Mouse (Mus musculus) testis, adult 2 months (tissue): ENCODE data around the gene Ppp1r12b. TPM values are rescaled to one million over a fixed set of nuclear protein-coding genes. Genes with fewer than 3 reads are reported as not detected.

Experiments
- H3K27ac ChIP-seq: fragments of 200-500 bp; 2 replicates; pipeline ENCODE4 v1.5.1; 2012; ENCODE audit warnings: low read depth, low read length; ENCODE audit not compliant: control insufficient read depth, insufficient read depth
- H3K27me3 ChIP-seq: fragments of 200-500 bp; 2 replicates; pipeline ENCODE4 v1.6.1; 2012; ENCODE audit warnings: mild to moderate bottlenecking, low read length, moderate library complexity; ENCODE audit not compliant: control insufficient read depth, insufficient read depth
- H3K36me3 ChIP-seq: fragments of 200-500 bp; 2 replicates; pipeline ENCODE4 v1.6.1; 2012; ENCODE audit warnings: mild to moderate bottlenecking, low read length; ENCODE audit not compliant: control insufficient read depth, insufficient read depth
- H3K4me1 ChIP-seq: fragments of 200-500 bp; 2 replicates; pipeline ENCODE4 v1.6.1; 2012; ENCODE audit warnings: low read length; ENCODE audit not compliant: control insufficient read depth, insufficient read depth
- H3K4me3 ChIP-seq: fragments of 200-500 bp; 2 replicates; pipeline ENCODE4 v1.5.1; 2012; ENCODE audit warnings: low read depth, mild to moderate bottlenecking, low read length, moderate library complexity, mixed read lengths; ENCODE audit not compliant: control insufficient read depth
- CTCF ChIP-seq: fragments of 200-500 bp; IDR thresholded peaks from 2 replicates; pipeline ENCODE4 v1.5.1; 2012; ENCODE audit warnings: low read depth, mild to moderate bottlenecking, inconsistent platforms, low read length, moderate library complexity; ENCODE audit not compliant: control insufficient read depth, insufficient read depth, insufficient replicate concordance
- POLR2A ChIP-seq: fragments of 200-500 bp; IDR thresholded peaks from 2 replicates; pipeline ENCODE4 v1.6.1; 2012; ENCODE audit warnings: low read depth, mild to moderate bottlenecking, inconsistent platforms, low read length, moderate library complexity; ENCODE audit not compliant: control insufficient read depth
- polyA plus RNA-seq: library from polyadenylated mRNA; depleted of rRNA; stranded (reverse); fragments of >200 nt; gene quantifications from 2 replicates; pipeline ENCODE4 v1.2.3, GENCODE M21; 2012

Gene Ppp1r12b
- polyA plus RNA-seq, 1 experiment, result 7.1 TPM

GRCm38 (mm10) chr1:134940863-134941262 is 14.9 kb downstream of the Ppp1r12b start:
- TF ChIP-seq POLR2A (no peak), CTCF (no peak)
- H3K36me3 ChIP-seq, result no peaks in the 10 kb centered on the region
- no peaks in the 10 kb centered on the region for H3K4me1 ChIP-seq
- no peak overlapping the region for H3K27ac ChIP-seq
- H3K4me3 ChIP-seq, result no peak overlapping the region
- H3K27me3 ChIP-seq, result no peaks in the 10 kb centered on the region

- H3K4me3 ChIP-seq, result no peak overlapping the region
- H3K27ac ChIP-seq, result no peak overlapping the region
- H3K4me1 ChIP-seq, result no peaks in the 10 kb centered on the region
- TF ChIP-seq POLR2A, result no peak
- no peak for TF ChIP-seq CTCF
- no peaks in the 10 kb centered on the region for H3K36me3 ChIP-seq
- H3K27me3 ChIP-seq, result no peaks in the 10 kb centered on the region
These were observed 17.5 kb downstream of the Ppp1r12b start for GRCm38 (mm10) chr1:134938233-134938632.

GRCm38 (mm10) chr1:134936335-134936734 is 19.4 kb downstream of the Ppp1r12b start:
- H3K36me3 ChIP-seq, result no peaks in the 10 kb centered on the region
- H3K27me3 ChIP-seq, result no peaks in the 10 kb centered on the region
- H3K4me3 ChIP-seq, result no peak overlapping the region
- no peak overlapping the region for H3K27ac ChIP-seq
- TF ChIP-seq CTCF (no peak), POLR2A (no peak)
- H3K4me1 ChIP-seq, result no peaks in the 10 kb centered on the region

- no peak for TF ChIP-seq CTCF
- TF ChIP-seq POLR2A, result no peak
These were observed 23.3 kb downstream of the Ppp1r12b start for GRCm38 (mm10) chr1:134932431-134932830.

GRCm38 (mm10) chr1:134919010-134919409 is 36.7 kb downstream of the Ppp1r12b start:
- no peak for TF ChIP-seq CTCF
- TF ChIP-seq POLR2A, result no peak
- Histone ChIP-seq H3K4me3 (no peak overlapping the region), H3K27me3 (no peaks in the 10 kb centered on the region), H3K27ac (no peak overlapping the region), H3K4me1 (no peaks in the 10 kb centered on the region), H3K36me3 (no peaks in the 10 kb centered on the region)

More at GRCm38 (mm10) chr1:134932431-134932830, 23.3 kb downstream of the Ppp1r12b start:
- Histone ChIP-seq H3K4me1 (no peaks in the 10 kb centered on the region), H3K27me3 (no peaks in the 10 kb centered on the region), H3K36me3 (no peaks in the 10 kb centered on the region), H3K4me3 (no peak overlapping the region), H3K27ac (no peak overlapping the region)

GRCm38 (mm10) chr1:134915421-134915820 is 40.3 kb downstream of the Ppp1r12b start:
- TF ChIP-seq CTCF, result no peak
- TF ChIP-seq POLR2A, result no peak
- H3K4me3 ChIP-seq, result no peak overlapping the region
- H3K27ac ChIP-seq, result no peak overlapping the region
- no peaks in the 10 kb centered on the region for H3K36me3 ChIP-seq
- no peaks in the 10 kb centered on the region for H3K4me1 ChIP-seq
- no peaks in the 10 kb centered on the region for H3K27me3 ChIP-seq

- Histone ChIP-seq H3K4me1 (peaks cover 2% of the 10 kb centered on the region), H3K27me3 (no peaks in the 10 kb centered on the region), H3K4me3 (no peak overlapping the region), H3K27ac (no peak overlapping the region), H3K36me3 (no peaks in the 10 kb centered on the region)
- TF ChIP-seq CTCF (no peak), POLR2A (no peak)
These were observed 42.2 kb downstream of the Ppp1r12b start for GRCm38 (mm10) chr1:134913535-134913934.

GRCm38 (mm10) chr1:134911892-134912291 is 43.9 kb downstream of the Ppp1r12b start:
- H3K27me3 ChIP-seq, result no peaks in the 10 kb centered on the region

More at GRCm38 (mm10) chr1:134911892-134912291, 43.9 kb downstream of the Ppp1r12b start:
- Histone ChIP-seq H3K4me3 (no peak overlapping the region), H3K27ac (no peak overlapping the region), H3K36me3 (no peaks in the 10 kb centered on the region), H3K4me1 (peaks cover 2% of the 10 kb centered on the region)
- TF ChIP-seq CTCF (no peak), POLR2A (no peak)
